Mouse (Mus musculus) c-Kit-positive CD71-positive TER-119-positive erythroid progenitor cells, embryonic 14.5 days (primary cell): ENCODE data around the gene Arhgap30.
A peak's percentile ranks its signal among the peaks of the same experiment; 100 is the strongest.

Source experiments
- DNase-seq: peaks from one replicate; pipeline ENCODE4 v3.0.0-alpha.2; 2013; ENCODE audit warnings: low spot score

Arhgap30 gene

DNA sequence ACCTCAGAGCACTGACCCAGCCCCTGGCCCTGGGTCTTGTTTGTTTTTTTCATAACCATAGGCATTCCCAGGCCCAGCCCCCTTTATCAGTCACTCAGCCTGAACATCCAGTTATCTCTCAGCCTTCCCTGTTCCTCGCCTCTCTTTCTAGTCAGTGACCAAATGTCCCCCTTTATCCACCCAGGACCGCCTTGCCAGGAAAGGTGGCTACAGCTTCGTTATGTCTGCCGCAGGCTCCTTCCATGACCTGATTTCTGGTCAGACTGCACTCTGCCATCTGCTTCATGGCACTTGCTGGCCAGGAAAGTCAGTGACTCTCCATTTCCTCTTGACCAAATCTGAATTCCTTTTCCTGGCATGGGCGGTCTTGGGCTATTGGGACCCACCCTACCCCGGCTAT is 10.5 kb upstream of the Arhgap30 start:
- no peak for DNase-seq

DNA sequence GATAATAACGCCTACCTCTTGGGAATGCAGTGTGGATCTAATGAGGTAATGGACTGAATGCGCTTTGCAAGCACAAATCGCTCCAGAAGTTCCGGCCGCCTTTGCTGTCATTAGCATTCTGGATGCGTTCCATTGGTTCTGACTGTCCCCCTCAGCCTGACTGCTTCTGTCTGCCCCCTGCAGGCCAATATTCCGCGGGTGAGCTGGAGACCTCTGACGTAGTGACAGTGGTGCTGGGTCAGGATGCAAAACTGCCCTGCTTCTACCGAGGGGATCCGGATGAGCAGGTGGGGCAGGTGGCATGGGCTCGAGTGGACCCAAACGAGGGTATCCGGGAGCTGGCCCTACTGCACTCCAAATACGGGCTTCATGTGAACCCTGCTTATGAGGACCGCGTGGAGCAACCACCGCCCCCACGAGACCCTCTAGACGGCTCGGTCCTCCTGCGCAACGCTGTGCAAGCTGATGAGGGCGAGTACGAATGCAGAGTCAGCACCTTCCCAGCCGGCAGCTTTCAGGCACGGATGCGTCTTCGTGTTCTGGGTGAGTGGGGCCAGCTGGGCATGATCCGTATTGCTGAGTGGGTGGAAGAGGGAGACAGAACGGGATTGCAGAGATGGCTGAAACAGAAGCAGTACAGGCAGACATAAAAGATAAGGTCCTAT is 8.7 kb upstream of the Arhgap30 start:
- peak; percentile 34 for DNase-seq

DNA sequence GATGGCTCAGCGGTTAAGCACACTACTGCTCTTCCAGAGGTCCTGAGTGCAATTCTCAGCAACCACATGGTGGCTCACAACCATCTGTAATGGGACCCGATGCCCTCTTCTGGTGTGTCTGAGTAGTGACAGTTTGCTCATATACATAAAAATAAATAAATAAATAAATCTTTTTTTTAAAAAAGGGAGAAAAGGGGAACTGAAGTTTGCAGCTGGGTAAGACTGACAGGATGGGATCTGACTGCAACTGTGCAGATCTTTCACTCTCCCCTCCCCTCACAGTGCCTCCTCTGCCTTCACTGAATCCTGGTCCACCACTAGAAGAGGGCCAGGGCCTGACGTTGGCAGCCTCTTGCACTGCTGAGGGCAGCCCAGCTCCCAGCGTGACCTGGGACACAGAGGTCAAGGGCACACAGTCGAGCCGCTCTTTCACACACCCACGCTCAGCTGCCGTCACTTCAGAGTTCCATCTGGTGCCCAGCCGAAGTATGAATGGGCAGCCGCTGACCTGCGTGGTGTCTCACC is 6.6 kb upstream of the Arhgap30 start:
- DNase-seq, result no peak

DNA sequence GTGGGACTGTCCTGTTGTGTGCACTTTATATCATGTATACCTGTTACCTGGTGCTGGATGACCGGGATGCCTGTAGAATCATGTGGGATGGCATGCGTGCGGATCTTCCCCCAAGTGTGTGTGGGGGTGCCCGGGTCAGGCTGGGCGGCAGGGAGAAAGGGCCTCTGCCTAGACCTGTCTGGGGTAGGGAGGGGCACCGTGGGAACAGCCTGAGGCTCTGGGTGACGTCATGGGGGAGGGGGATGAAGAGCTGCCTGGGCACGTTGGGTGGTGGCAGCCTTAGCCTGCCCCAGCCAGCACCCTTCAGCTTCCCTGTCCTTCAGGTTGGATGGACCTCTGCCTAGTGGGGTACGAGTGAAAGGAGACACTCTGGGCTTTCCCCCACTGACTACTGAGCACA is 4.4 kb upstream of the Arhgap30 start:
- no peak for DNase-seq

DNA sequence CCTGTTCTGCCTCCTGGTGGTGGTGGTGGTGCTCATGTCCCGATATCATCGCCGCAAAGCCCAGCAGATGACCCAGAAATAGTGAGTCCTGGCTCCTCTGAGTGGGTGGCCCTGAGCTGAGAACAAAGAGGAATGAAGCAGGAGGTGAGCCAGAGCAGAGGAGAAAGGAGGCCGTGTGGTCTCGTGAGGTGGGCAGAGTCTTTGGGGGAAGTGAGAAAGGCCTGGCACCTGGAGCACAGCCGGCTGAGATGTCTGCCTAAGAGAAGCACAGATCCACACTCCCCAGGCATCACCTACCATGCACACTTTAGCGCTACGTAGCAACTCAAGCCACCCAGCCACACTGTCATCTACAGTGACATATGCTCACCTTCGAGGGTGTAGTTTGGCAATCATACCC is 3.6 kb upstream of the Arhgap30 start:
- DNase-seq, result no peak

DNA sequence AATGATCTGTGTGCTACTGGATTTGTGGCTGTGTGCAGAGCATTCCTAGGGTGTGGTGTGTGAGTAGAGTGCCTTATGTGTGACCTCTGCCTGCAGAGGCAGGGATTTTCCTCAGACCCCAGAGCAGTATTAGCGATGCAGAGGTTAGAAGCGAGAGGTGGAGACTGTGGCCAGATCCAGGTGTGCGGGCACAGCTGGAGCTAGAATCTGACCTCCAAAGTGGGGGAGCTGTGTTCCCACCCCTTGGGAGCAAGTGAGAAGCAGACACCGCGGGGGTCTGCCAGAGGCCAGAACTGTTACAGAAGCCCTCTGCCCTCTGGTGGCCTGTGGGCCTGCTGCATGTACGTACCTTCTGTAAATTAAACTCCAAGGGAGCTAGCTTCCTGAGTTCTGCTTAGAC is 1.7 kb upstream of the Arhgap30 start:
- DNase-seq, result no peak

DNA sequence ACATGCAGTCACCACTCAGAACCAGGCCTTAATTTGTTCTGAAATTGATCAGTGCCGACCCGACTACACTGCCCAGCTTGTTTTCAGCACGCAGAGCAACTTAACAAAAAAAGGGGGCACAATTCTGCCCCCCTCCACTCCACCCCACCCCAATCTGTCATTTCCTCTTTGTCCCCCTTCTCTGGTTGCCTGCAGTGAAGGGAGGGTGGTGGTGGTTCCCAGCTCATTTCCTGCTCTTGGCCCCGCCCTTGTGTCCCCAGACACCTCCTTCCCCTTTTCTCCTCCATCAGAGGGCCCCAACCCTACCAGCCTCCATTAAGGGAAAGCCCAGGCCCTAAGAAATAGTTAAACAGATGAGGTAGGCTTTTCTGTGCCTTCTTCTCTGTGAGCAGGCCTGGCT is 1.3 kb downstream of the Arhgap30 start:
- no peak for DNase-seq

DNA sequence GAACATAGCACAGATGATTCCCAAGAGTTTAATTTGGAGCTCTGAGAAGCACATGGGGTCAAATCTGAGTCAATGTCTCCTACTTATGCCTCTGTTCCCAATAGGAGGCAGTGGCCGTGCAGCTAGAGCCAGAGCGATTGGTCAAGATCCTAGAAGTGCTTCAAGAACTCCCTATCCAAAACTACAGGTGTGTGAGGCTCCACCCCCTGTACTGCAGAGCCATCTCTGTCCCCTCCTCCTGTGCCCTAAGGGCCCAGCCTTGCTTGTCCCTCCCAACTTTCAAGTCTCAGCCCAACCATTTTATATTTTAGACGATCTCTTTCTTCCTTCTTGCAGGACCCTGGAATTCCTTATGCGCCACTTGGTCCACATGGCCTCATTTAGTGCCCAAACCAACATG is 13.1 kb downstream of the Arhgap30 start:
- no peak for DNase-seq

DNA sequence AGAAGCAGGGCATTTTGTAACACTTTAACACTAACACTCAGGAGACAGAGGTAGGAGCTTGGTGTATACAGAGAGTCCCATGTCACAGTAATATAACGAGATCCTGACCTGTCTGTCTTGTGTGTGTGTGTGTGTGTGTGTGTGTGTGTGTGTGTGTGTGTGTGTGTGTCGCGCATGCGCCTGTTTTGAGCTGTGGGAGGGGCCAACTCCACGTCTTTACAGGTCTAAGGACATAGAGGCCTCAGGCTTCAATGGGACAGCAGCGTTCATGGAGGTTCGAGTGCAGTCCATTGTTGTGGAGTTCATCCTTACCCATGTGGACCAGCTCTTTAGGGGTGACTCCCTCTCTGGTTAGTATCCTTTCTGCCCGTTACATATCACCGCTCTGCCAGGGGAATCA is 14.2 kb downstream of the Arhgap30 start:
- no peak for DNase-seq

DNA sequence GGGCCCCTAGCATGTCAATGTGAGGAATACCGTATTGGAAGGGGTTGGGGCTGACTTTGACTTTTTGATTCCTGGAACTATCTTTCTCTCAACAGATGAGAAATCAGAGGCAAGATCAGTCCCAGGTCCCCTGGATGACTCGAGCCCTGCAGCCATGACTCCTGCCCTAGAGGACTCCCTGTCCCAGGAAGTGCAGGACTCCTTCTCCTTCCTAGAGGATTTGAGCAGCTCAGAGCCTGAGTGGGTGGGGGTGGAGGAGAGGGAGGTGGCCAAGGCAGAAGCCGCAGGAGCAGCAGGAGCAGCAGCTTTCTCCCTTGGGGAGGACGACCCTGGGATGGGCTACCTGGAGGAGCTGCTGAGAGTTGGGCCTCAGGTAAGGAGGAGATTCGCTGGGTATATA is 18.5 kb downstream of the Arhgap30 start:
- DNase-seq, result no peak

DNA sequence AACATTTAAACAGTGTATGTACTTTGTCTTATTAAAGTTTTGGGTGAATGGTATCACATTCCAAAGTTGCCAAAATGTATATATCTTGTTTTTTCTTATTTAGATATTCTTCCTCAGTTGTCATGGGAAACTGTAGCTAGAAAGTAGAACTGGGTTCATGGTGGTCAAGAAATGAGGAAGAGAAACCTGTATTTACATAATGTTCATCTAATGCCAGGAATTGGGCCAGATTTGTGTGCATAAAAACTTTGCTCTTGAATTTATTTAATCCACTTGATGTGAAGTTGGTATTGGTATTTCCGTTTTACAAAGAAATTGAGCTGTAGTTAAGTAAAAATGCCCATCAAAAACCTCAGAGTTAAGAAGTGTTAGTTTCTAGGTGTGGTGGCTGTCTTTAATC is 21.5 kb downstream of the Arhgap30 start:
- DNase-seq, result no peak

DNA sequence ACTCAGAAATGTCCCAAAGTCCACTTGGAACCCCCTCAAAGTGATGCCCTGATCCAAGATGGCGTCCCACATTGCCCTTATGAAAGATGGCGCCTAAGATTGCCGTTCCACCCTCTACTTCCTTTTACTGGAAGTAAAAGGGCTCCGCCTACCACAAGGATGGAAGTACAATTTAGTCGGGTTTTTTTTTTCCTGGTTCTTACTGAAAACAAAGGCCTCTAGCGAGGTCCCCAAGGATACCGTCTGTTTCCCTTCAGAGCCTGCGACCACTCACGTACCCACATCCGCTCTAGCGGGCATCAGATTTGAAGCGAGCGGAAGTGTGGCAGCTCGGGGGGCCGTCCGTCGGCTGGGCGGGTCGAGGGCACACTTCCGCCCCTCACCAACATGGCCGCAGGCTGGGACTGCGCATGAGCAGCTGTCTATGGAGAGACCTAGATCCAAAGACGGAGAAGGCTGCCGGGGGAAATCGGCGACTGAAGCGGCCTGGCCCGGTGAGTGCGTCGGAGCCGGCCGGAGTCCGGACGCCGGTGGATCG is 22.3 kb downstream of the Arhgap30 start, which contains the start of gene Usf1:
Gene Usf1, plus strand, starts transcription at position 367 of the 538 bp plus-strand sequence.
- DNase-seq, result peak; percentile 88

DNA sequence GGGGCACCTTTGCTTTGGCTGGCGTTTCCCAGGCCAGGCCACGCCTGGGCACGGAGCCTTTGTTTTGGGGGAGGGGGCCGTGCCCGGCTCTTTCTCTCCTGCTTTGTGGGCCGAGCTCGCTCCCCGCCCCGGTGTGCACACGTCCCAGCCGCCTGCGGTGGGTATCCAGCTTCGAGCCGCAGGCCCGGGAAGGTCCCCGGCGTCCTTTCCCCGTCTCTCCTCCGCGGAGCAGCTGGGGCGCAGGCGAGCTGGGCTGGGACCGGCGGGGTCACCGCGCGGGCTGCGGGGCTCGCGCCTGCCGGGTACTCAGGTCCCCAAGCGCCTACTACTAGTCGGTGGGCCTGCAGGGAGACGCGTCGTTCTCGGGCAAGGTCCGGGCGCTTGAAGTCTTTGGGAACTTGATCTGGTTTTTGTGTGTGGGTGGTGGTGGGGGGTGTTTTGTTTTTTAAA is 22.8 kb downstream of the Arhgap30 start:
- no peak for DNase-seq

DNA sequence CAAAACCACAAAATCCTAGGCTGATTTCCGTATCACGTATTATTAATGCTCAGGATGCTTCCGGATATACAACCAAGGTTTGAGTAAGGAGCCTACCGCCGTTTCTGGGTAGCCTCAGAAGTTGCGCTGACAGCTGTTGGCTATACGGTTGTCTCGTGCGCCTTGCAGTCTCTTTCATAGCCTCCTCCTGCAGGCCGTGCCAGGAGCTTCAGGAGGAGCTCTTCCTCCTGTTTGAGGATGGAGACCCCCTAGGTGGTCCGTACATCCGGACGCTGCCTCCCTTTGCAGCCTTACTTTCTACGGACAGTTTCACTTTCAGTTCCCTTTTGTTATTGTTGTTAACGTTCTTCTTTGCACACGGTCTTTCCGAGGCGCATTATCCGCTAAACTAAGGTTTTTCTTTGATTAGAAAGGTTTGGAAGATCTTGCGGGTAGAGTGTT is 23.3 kb downstream of the Arhgap30 start:
- peak; percentile 42 for DNase-seq

DNA sequence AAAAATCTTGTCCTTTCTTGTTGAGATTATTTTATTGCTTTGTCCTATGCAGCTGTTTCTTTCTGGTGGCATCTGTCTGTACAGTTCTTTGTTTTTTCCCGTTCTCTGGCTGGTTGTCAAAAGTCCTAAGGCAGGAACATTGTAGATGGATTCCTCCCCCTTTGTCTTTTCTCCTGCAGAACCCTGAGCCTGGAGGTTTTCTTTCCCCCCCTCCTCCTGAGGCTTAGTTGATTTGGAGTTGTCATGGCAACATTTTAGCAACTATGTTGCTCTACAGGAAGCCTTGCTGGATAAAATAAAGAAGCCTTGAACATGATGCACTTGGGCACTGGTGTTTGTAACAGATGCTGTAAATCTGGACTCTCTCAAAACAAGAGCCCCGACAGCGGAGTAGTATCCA is 23.7 kb downstream of the Arhgap30 start:
- no peak for DNase-seq

DNA sequence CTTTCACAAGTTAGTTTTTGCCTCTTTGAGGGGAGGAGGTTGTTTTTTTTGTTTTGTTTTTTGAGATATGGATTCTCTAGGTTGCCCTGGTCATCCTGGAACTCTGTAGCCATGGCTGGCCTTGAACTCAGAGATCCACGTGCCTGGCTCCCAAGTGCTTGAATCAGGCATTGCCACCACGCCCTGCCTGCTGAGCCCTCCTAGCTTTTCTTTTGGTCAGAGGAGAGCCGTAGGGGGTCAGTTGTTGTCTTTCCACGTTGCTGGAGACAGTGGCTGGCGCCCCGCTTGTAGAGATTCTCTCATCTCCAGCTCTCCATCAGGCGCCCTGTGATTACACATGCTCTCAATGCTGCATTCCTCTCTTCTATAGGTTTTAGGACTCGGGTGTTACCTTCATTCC is 24.9 kb downstream of the Arhgap30 start:
- DNase-seq, result no peak

DNA sequence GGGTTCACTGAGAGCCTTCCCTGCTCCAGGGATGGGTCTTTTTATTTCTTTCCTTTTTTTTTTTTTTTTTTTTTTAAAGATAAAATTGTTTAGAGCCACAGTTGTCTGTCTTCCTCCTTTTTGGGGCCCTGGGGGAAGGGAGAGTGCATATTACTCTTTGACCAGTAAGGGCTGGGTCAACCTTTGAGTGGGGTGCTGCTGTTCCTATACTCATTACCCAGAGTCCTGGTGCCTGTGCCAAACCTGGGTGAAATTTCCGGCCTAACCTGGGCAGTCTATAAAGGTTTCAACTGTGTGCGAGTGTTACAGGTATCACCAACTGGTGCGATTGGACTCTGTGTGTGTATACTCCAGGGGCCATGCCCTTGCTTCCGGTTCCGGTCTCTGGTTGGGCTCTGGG is 29.9 kb downstream of the Arhgap30 start, which contains the start of gene Tstd1:
Gene Tstd1, plus strand, starts transcription at position 213 of the 400 bp plus-strand sequence.
- no peak for DNase-seq

DNA sequence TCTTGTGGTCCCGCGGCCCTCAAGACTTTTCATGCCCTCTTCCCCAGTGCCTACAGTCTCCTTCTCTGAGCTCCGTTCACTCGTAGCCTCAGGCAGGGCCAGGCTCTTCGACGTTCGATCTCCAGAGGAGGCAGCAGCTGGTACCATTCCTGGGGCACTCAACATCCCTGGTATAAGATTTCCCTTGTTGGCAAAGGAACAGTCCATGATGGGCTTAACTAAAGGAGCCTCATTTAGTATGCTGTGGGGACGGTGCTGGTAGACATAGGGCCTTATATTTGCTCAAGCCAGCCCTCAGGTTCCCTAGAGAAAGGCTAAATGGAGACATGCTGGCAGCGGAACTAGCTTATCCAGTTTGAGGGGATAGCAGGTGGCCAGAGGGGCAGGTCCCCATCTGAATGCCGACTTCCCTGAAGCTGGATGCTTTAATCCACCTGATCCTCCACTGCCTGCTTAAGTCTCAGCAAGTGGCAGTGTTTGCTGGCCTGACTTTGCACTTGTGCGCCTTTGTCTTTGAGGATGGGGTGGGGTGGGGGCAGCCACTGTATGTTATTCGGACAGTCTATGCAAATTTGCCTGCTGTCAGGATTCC is 30.6 kb downstream of the Arhgap30 start:
- DNase-seq, result no peak

DNA sequence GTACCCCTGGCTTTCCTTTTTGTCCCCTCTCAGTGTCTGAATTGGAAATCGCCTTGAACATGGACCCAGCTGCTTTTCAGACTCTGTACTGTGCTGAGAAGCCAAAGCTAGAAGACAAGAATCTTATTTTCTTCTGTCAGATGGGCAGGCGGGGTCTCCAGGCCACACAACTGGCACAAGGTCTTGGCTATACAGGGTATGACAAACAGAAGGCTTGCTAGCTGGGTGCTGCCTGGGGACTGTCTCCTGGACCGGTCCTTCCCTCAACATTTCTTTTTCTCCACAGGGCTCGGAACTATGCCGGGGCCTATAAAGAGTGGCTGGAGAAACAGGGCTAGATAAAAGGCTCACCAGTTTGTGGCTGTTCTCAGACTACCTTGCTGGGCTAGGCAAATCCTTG is 31.2 kb downstream of the Arhgap30 start:
- no peak for DNase-seq

DNA sequence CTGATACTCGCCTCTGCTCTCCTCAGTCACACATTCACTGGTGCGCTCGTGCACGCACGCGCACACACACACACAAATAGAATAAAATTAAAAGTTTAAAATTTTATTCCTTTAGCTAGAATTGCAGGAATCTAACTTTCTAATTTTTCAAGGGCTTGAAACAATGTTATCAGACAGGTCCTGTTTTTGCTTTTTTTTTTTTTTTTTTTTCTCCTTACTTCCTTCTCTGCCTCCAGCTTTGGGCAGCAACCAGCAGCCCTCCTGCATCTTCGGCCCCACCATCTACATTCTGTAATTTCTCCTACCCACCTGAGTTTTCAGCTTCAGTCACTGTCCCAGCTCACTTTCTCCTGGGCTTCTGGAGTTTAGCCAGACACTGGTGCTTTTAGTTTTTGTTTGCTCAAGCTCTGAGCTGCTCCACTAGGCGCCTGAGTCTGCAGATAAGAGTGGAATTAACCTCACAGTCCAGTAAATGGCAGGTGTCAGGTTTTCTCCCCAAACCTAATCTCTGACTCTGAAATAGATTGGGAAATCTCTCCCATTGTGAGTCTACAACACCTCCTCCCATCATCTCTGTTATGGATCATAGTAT is 33.8 kb downstream of the Arhgap30 start:
- DNase-seq, result no peak

DNA sequence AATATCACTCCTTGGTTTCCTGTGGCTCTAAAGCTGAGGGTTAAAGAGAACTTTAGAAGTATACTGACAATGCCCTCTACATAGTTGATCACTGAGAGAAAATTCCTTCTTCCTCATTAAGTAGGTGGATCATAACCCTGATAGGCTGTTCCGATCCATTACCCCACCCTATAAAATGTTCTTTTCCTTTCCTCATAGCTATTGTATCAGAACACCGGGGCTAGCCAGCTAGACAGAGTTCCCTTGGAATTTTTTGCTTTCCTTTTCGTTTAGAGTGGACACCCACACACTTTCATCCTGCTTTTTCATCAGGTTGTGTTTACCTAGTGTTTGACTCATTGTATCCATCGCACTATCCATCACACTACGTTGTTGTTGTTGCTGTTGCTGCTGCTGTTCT is 35.9 kb downstream of the Arhgap30 start:
- no peak for DNase-seq

DNA sequence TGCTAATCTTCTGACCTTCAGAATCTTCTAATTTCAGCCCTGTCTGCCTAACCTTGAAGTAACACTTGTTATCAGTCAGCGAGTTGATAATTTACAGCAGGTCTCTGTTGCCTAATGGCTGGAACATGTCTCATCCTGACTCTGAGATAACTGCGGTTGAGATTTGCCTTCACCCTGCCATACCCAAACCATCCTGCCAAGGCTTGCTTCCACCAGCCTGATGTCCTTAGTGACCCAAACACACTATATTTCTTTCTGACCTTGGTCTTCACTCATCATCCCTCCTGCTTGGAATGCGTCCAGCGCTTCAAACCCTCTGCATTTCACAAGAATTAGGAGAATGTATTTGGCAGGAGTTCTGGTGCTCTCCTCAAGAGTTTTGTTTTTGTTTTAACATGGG is 36.4 kb downstream of the Arhgap30 start:
- no peak for DNase-seq

DNA sequence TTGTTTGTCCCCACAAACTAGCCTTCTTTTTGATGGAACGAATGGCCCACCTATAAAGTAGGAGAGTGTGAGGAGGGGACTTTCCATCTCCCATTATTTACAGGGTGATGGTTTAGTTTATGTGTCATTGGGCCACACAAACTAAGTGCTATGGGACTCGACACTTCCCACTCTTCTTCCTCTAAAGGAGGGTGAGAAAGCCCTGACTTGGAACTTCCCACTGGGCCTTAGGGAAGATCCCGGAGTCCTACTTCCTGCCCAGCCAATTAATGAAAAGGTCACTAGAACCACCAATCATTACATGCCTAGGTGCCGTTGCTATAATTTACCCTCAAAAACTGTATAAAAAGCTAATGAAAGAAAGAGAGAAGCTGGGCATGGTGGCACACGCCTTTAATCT is 43.4 kb downstream of the Arhgap30 start:
- no peak for DNase-seq
